Mouse (Mus musculus) leukemia stem cell, adult 10-12 weeks (primary cell): ENCODE measurements around the gene Enpp4. TPM values are rescaled to one million over a fixed set of nuclear protein-coding genes. Genes with fewer than 3 reads are reported as not detected.

Source experiments
- polyA plus RNA-seq: library from polyadenylated mRNA; stranded (reverse); fragments of >175 nt; gene quantifications from 2 replicates; pipeline ENCODE4 v1.2.3, GENCODE M21; 2012; ENCODE audit warnings: low replicate concordance

Gene Enpp4
- polyA plus RNA-seq = 0.26 and 2.0 TPM in 2 replicates

DNA sequence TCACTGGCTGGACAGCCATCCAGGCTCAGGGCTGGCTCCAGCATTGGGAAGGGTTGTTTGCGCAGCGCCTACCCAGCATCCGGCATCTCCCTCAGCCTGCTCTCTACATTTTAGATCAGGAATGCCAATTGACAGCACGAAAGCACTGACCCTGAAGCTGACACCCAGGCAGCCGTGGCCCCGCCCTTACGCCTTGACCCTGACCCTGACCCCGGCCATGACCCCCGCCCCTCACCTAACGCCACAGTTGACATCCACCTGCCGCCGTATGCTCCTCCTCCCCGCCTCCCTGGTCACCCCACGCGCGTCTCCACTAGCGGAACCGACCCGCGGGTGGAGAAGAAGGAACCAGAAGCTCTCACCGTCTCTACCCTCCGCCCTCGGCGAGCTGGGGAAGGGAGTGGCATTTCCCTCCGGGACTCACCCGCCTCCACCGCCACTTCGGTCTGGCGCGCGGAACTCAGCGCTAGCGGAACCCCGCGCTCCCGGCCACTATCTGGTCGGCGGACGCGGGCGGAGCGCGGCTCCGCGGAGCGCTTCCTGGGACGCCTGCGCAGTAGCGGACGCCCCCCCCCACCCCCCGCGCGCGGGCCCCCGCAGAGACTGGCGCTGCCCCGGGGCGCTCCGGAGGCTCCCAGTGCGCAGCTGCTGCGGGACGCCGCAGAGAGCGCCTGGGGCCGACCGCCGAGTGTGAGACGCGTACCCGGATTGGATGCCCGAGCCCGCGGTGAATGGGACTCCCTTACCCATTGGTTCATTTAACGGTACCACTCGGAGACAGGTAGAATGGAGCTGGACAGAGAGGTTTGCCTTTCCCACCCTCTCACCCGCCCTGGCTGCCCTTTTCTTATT, at the start of gene Enpp4:
Gene Enpp4 (minus strand): TSS at position 523 of the 852 bp plus-strand sequence.

DNA sequence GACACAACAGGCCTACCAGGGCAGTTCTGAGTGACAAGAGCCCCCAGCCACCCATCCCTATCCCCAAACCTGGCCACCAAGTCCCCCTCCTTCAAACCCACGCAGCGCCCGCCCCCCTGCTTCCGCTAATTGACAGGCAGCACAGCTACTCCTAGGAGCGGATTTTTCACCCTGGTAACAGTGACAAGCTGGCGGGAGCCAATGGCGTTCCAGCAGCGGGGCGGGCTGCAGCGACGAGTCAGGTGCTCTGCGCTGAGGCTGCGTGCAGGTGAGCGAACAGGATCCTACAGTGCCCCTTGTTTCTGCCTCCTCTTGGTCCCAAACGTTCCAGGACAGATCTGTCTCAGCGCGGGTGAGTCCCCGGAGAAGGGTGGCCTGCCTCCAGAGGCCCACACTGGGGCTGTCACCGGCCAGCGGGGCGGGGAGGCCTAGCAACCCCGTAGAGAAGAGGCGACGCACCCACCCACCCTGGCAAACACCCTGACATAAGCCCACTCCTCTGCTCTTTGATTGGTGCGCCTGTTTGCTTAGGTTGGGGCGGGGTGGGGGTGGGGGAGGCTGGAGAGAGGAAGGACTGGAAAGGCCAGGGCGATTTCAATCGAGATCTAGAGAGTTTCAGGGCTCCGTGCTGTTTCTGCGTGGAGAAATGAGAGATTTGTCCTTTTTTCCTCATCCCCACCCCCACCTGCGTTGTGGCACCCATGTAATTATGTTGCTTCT, 26.8 kb downstream of the Enpp4 start, which contains the start of gene Enpp5:
Gene Enpp5 (plus strand): TSS at position 183 of the 720 bp plus-strand sequence.

Other genes starting within 250 kb of the Enpp4 start
- 0.17 and 0.75 TPM in 2 replicates for gene Enpp5, start 27.0 kb downstream of the Enpp4 start, polyA plus RNA-seq
- gene Clic5, start 82.8 kb upstream of the Enpp4 start, polyA plus RNA-seq = 0.23 and 0.54 TPM in 2 replicates